Mouse (Mus musculus) kidney, embryonic 15.5 days (tissue): ENCODE measurements at regions not wholly inside any gene's neighbourhood (a gene's known extent, or its start where the extent isn't known, plus 50 kb on each side); places are given as distances from the start of the nearest gene placed in this dataset.

Source experiments
- ATAC-seq: fragments of 200-750 bp; cut with Nextera tagmentation; replicated peaks from 2 replicates; pipeline ENCODE4 v1.8.0; 2017; ENCODE audit warnings: moderate TSS enrichment; ENCODE audit not compliant: low FRiP score
- H3K27ac ChIP-seq: fragments of 300-500 bp; sonication (generic); 2 replicates; pipeline ENCODE4 v1.5.1; 2015; ENCODE audit warnings: mild to moderate bottlenecking, inconsistent platforms
- H3K27me3 ChIP-seq: fragments of 300-500 bp; sonication (generic); 2 replicates; pipeline ENCODE4 v1.6.1; 2015; ENCODE audit warnings: inconsistent platforms
- H3K36me3 ChIP-seq: fragments of 300-500 bp; sonication (generic); 2 replicates; pipeline ENCODE4 v1.6.1; 2015; ENCODE audit warnings: inconsistent platforms
- H3K4me1 ChIP-seq: fragments of 300-500 bp; sonication (generic); 2 replicates; pipeline ENCODE4 v1.6.1; 2015; ENCODE audit warnings: inconsistent platforms
- H3K4me2 ChIP-seq: fragments of 300-500 bp; sonication (generic); 2 replicates; pipeline ENCODE4 v1.6.1; 2015; ENCODE audit warnings: moderate library complexity, mild to moderate bottlenecking, inconsistent platforms
- H3K4me3 ChIP-seq: fragments of 300-500 bp; sonication (generic); replicated peaks from 2 replicates; pipeline ENCODE4 v1.5.1; 2015; ENCODE audit warnings: mild to moderate bottlenecking, inconsistent platforms
- H3K9ac ChIP-seq: fragments of 300-500 bp; sonication (generic); 2 replicates; pipeline ENCODE4 v1.6.1; 2015; ENCODE audit warnings: mild to moderate bottlenecking, inconsistent platforms
- H3K9me3 ChIP-seq: fragments of 300-500 bp; sonication (generic); replicated peaks from 2 replicates; pipeline ENCODE4 v1.6.1; 2016; ENCODE audit warnings: inconsistent platforms
- WGBS: fragments of 180-500 bp; shearing (Covaris S2); methylation state at CpG from one replicate; pipeline ENCODE4 v1.1.7; 2015; ENCODE audit warnings: mixed read lengths; 5-methylcytosine and 5-hydroxymethylcytosine counted together

DNA sequence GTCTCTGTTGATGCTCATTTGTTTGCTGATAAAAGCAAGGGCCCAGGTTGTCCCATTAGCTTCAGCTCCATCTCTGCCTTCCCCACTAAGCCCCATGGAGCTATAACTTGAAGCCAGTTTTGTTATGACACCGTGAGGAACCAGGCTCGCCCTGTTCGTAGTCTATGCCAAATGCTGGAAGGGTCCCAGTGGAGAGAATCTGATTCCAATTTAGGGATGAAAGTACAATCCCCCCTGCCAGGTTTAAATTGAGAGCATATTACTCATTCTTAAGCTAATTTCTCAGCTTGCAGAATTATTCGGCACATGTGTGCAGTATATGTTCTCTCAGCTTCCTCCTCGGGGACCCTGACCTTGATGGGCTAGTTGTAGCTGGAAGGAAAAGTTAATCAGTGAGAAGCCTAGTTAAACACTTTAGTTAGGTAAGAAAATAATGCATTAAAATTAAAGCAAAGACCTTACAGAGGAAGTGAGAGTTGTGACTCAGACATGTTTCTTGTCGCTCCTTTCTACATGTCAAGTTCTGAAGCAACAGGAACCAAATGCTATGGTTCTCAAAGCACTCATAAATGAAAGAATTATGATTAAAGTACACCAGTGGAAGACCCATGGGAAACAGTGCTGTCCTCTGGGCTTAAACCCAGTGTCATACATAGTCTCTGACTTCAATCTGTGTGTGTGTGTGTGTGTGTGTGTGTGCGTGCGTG is 295.2 kb downstream of the Rnd3 start:
- H3K4me2 ChIP-seq = no peak overlapping the region
- no peak overlapping the region for H3K27ac ChIP-seq
- no peaks in the 10 kb centered on the region for H3K27me3 ChIP-seq
- WGBS = 77% methylated on average over 8 of the region's 8 CpGs
- no peak for ATAC-seq
- no peak overlapping the region for H3K4me3 ChIP-seq
- H3K4me1 ChIP-seq = peaks cover 4% of the 10 kb centered on the region; the same call in 1 of the 2 replicates
- H3K36me3 ChIP-seq = no peaks in the 10 kb centered on the region
- no peak overlapping the region for H3K9ac ChIP-seq
- H3K9me3 ChIP-seq = no peaks in the 10 kb centered on the region

DNA sequence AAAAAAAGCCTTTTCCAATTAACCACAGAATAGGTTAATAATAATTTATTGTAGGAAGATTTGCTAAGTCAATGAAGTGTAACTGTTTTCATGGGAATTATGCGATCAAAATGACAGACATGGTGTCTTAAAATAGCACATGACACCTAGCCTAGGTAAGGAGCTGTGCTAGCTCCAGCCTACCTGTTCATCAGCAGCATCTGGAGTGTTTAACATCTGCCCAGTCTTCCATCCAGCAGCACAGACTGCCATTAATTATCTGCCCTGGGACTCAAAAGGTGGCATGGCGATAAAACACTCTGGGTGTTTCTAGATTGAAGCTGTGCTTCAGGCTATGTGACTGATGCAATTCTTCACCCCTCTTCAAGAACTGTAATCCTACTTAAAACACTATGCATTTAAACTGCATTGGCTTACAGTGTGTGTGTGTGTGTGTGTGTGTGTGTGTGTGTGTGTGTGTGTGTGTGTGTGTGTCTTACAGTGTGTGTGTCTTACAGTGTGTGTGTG is 296.4 kb downstream of the Rnd3 start:
- no peak for ATAC-seq
- no peak overlapping the region for H3K27ac ChIP-seq
- no peak overlapping the region for H3K4me3 ChIP-seq
- H3K9me3 ChIP-seq = no peaks in the 10 kb centered on the region
- no peak overlapping the region for H3K4me2 ChIP-seq
- H3K36me3 ChIP-seq = no peaks in the 10 kb centered on the region
- H3K4me1 ChIP-seq = peaks cover 4% of the 10 kb centered on the region; the same call in 1 of the 2 replicates
- no peak overlapping the region for H3K9ac ChIP-seq
- 75% methylated on average over 2 of the region's 2 CpGs for WGBS
- no peaks in the 10 kb centered on the region for H3K27me3 ChIP-seq

DNA sequence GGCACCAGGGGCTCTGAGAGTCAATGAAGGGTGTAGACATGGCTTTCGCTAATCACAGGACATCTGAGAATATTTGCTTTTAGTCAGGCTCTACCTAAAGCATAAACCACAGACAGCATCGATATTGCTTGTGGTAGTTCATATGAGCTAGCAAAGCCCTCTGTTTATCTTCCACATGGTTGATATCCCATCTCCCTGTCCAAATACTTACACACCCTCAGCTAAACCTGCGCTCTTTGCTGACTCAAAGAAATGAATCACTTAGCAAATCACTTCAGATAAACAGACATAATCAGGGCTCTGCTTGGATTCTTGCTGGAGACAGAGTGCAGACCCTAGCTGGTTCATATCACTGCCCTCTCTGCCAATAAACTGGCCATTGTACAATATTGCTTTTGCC is 298.8 kb downstream of the Rnd3 start:
- Histone ChIP-seq H3K9me3 (no peaks in the 10 kb centered on the region), H3K36me3 (no peaks in the 10 kb centered on the region), H3K27ac (no peak overlapping the region), H3K4me1 (peaks cover 4% of the 10 kb centered on the region; the same call in 1 of the 2 replicates), H3K27me3 (no peaks in the 10 kb centered on the region), H3K4me2 (no peak overlapping the region), H3K9ac (no peak overlapping the region), H3K4me3 (no peak overlapping the region)
- 82% methylated on average over 3 of the region's 3 CpGs for WGBS
- no peak for ATAC-seq

DNA sequence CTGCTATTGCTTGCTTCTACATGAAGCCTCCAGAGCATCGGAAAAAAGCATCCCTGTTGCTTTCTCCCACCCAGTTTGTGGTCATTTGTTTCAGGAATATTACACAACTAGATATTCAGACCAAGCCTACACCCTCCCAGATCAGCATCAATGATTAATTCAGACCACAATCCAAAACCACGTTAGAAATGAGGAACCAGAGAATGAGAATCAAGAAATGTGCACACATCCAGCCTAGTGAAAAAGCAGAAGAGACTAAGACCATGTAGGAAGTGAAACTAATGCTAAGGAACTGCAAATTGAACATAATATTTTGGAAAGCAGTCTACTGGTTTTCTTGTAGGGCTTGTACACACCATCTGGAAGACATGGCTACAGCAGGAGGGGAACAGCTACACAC is 307.0 kb downstream of the Rnd3 start:
- no peak overlapping the region for H3K4me2 ChIP-seq
- no peak overlapping the region for H3K9ac ChIP-seq
- no peak for ATAC-seq
- H3K36me3 ChIP-seq = no peaks in the 10 kb centered on the region
- no peak overlapping the region for H3K4me3 ChIP-seq
- H3K4me1 ChIP-seq = no peaks in the 10 kb centered on the region
- WGBS = 81% methylated on average over 2 of the region's 2 CpGs
- H3K27me3 ChIP-seq = no peaks in the 10 kb centered on the region
- no peaks in the 10 kb centered on the region for H3K9me3 ChIP-seq
- H3K27ac ChIP-seq = no peak overlapping the region

DNA sequence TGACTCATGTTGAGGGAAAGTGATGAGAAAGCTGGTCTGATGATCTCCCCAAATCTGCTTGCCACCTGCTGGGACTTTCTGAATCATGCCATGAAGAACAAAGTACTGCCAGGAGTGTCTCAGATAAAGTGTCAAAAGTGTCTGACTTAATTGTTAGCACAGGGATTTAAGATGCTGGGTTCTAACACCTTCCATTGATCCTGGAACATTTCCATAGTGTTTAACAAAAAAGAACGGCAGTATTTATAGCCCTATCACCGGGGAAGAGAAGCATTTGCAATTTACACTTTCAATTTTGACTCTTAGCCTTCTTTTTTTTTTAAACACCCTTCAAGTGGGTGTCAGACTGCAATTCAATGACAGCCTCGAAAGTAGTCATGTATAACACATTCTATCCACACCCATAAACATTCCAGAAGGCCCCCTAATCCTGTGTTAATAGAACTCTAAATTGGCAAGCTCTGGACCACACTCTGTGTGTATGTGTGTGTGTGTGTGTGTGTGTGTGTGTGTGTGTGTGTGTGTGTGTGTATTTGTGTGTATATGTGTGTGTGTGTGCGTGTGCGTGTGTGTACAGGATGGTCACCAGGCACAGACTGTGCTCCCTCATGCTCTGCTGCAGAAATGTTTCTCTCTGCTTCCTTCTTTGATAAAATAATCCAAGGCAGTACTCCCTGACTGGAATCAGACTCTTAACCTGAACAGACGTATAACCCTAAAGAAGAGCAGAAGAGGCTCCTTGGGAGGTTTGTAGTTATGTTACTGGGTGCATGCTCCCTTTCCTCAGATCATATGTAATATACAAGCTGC is 313.2 kb downstream of the Rnd3 start:
- Histone ChIP-seq H3K9me3 (no peaks in the 10 kb centered on the region), H3K4me3 (no peak overlapping the region), H3K36me3 (no peaks in the 10 kb centered on the region), H3K27me3 (no peaks in the 10 kb centered on the region), H3K4me2 (no peak overlapping the region), H3K27ac (no peak overlapping the region), H3K4me1 (no peaks in the 10 kb centered on the region), H3K9ac (no peak overlapping the region)
- 58% methylated on average over 6 of the region's 6 CpGs for WGBS
- ATAC-seq = no peak

DNA sequence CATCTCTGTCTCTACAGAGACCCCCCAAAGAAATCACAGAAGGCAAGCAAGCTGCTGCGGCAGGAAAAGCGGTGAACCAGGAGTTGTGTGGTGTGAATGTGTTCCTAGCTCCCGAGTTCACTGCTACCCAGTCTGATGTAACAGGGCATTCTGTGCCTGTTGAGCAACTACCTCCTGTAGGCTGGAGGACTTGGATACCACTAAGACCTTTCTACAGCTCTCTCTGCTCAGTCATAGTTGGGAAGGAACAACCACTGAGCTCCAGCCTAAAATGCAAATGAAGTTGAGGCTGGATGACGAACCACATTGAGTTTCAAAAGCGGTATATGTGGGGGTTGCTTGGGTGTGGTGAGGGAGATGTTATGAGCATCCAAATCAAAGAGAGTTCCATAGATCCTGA is 315.1 kb downstream of the Rnd3 start:
- Histone ChIP-seq H3K9ac (no peak overlapping the region), H3K4me3 (no peak overlapping the region), H3K36me3 (no peaks in the 10 kb centered on the region), H3K27me3 (no peaks in the 10 kb centered on the region), H3K27ac (no peak overlapping the region), H3K4me2 (no peak overlapping the region), H3K4me1 (no peaks in the 10 kb centered on the region), H3K9me3 (no peaks in the 10 kb centered on the region)
- no peak for ATAC-seq
- 95% methylated on average over 5 of the region's 5 CpGs for WGBS

DNA sequence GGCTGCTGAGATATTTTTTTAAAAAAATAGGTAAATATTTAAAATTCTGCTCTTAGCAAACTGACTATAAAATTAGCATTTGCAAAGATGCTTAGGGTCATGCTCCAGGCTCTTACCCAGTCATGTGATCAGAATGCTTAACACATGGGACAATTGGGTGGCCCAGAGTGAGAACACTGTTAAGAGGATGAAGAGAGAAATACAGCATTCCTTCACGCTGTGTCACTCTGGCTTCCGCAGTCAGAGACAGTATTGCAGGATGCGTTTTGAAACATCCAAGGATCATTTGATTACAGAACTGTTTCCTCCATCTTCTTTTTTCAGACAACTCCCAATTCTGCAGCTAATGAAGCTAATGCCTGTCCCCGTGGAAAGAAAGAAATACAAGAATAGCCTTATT is 316.4 kb downstream of the Rnd3 start:
- 88% methylated on average over 4 of the region's 4 CpGs for WGBS
- H3K9ac ChIP-seq = no peak overlapping the region
- no peak overlapping the region for H3K4me2 ChIP-seq
- ATAC-seq = no peak
- H3K27me3 ChIP-seq = no peaks in the 10 kb centered on the region
- H3K4me1 ChIP-seq = no peaks in the 10 kb centered on the region
- H3K36me3 ChIP-seq = no peaks in the 10 kb centered on the region
- no peak overlapping the region for H3K27ac ChIP-seq
- no peak overlapping the region for H3K4me3 ChIP-seq
- H3K9me3 ChIP-seq = no peaks in the 10 kb centered on the region

DNA sequence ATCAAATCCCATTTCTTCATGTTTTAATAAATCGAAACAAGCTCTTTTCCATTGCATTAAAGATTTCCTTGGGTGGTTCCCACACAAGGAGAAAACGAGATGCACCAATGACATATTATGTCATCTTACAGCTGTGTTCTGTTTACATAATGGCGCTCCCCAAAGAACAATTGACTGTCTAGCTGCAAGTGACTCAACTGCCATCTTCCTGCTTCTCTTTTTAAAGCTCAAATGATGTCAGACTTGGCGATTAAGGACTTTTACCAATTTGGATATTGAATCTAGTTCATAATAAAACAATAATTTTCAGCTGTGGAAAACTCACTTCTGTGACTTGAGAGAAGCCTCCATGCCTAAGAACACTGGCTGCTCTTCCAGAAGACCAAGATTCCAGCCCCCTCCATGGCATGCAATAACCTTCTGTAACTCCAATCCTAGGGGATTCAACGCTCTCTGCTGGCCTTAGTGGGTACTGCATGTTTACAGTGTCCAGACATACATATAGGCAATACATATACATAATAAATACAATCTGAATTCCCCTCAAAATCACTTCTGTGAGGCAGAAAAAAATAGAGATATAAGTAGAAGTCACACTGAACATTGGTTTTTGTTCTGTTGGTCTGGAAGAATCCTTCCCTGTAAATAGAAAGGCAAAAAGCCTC is 318.7 kb downstream of the Rnd3 start:
- Histone ChIP-seq H3K9me3 (no peaks in the 10 kb centered on the region), H3K36me3 (no peaks in the 10 kb centered on the region), H3K4me2 (no peak overlapping the region), H3K4me1 (no peaks in the 10 kb centered on the region), H3K9ac (no peak overlapping the region), H3K27me3 (no peaks in the 10 kb centered on the region), H3K27ac (no peak overlapping the region), H3K4me3 (no peak overlapping the region)
- ATAC-seq = no peak
- WGBS = 69% methylated on average over 5 of the region's 5 CpGs

DNA sequence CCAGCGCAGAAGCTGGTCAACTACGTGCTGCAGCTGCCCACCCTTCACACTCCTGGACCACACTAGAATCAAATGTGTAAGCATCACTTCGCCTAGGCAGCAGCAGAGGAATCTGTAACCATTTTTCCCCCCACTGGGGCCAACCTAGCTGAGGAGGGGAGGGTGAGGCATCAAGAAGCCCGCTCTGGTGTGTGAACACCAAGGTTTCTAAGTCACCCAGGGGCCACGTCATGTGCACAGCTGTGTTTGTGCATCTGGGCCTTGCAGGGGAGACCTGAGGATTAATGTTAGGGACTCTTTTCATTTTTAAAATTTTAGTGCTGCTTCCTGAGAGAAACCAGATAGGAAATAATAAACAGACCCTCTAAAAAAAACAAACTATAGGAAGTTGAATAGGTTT is 321.8 kb downstream of the Rnd3 start:
- Histone ChIP-seq H3K36me3 (no peaks in the 10 kb centered on the region), H3K27me3 (no peaks in the 10 kb centered on the region), H3K9me3 (no peaks in the 10 kb centered on the region), H3K4me3 (no peak overlapping the region), H3K27ac (no peak overlapping the region), H3K4me1 (no peaks in the 10 kb centered on the region), H3K9ac (no peak overlapping the region), H3K4me2 (no peak overlapping the region)
- WGBS = 71% methylated on average over 5 of the region's 5 CpGs
- ATAC-seq = no peak

DNA sequence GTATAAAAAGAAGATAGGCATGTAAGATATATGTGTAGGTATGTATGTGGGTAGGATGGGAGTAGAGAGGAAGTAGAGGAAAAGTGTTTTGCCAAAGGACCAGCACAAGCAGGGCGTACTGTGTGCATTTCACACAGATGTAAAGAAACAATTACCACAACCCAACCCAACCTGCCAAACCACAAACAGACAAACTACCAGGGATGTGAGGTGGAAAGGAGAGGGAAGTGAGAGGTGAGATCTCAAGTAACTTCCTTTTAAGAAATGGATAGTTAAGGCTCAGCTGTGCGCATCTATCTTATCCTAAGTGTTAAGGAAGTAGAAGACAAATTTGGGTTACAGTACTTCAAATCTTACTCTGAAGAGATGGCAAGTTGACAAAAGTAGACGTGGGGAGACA is 322.4 kb downstream of the Rnd3 start:
- ATAC-seq = no peak
- no peaks in the 10 kb centered on the region for H3K27me3 ChIP-seq
- no peak overlapping the region for H3K4me2 ChIP-seq
- H3K4me1 ChIP-seq = no peaks in the 10 kb centered on the region
- H3K9ac ChIP-seq = no peak overlapping the region
- 78% methylated on average over 3 of the region's 3 CpGs for WGBS
- H3K36me3 ChIP-seq = no peaks in the 10 kb centered on the region
- H3K27ac ChIP-seq = no peak overlapping the region
- no peaks in the 10 kb centered on the region for H3K9me3 ChIP-seq
- no peak overlapping the region for H3K4me3 ChIP-seq

DNA sequence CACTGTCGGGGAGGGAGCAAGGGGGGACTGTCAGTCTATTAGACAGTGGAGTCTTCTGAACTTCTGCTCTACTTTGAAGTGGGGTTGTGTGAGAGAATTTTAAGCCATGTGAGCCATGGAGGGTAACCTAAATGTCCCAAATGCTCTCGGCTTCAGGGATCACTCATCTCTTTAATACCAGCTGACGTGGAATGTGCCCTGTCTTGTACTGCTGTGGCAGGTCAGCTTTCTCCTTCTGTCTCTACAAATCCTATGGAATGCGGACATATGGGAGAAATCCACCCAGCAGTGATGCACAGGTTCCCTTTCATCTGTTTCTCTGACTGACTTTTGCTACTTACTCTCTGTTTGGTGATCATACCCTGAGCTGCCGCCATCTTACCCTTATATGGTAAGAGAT is 323.3 kb downstream of the Rnd3 start:
- H3K4me3 ChIP-seq = no peak overlapping the region
- H3K27ac ChIP-seq = no peak overlapping the region
- no peak for ATAC-seq
- 97% methylated on average over 5 of the region's 5 CpGs for WGBS
- H3K9me3 ChIP-seq = no peaks in the 10 kb centered on the region
- H3K27me3 ChIP-seq = no peaks in the 10 kb centered on the region
- no peaks in the 10 kb centered on the region for H3K4me1 ChIP-seq
- H3K4me2 ChIP-seq = no peak overlapping the region
- H3K9ac ChIP-seq = no peak overlapping the region
- H3K36me3 ChIP-seq = no peaks in the 10 kb centered on the region

DNA sequence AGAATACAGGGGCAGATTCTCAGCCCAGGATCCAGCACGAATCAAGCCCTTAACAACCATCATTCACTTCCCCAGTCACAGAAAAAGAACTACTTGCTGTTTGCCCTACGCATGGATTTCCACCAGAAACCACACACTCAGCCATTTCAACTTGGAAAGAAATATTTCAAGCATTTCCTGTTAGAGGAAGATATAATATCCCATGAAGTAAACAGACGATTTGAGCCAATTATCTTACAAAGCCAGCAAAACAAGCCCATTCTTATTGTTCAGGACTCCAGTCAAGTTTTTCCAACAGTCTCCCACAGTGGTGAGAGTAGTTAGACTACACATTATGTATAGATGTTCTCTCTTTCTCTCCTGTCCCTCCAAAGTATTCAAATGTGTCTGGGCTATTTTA is 324.1 kb downstream of the Rnd3 start:
- H3K27me3 ChIP-seq = no peaks in the 10 kb centered on the region
- no peak overlapping the region for H3K9ac ChIP-seq
- no peak overlapping the region for H3K4me2 ChIP-seq
- H3K4me3 ChIP-seq = no peak overlapping the region
- no peak for ATAC-seq
- no peaks in the 10 kb centered on the region for H3K9me3 ChIP-seq
- no peaks in the 10 kb centered on the region for H3K36me3 ChIP-seq
- H3K27ac ChIP-seq = peak overlapping the region; percentile 42; the same call in 1 of the 2 replicates
- H3K4me1 ChIP-seq = no peaks in the 10 kb centered on the region
- WGBS = 48% methylated on average over 3 of the region's 3 CpGs
